Mouse (Mus musculus): ENCODE measurements around the gene Commd9. TPM values are rescaled to one million over a fixed set of nuclear protein-coding genes. Genes with fewer than 3 reads are reported as not detected.

Commd9 gene
- polyA plus RNA-seq, 1 experiment from 2014 or later = 29.0 TPM

GRCm38 (mm10) chr2:101920136-101920554 is 34.1 kb downstream of the Commd9 start:
- Histone ChIP-seq H3K4me3 (no peak overlapping the region), H3K36me3 (no peaks in the 10 kb centered on the region), H3K9me3 (replicated peaks) (no peaks in the 10 kb centered on the region), H3K27ac (no peak overlapping the region), H3K27me3 (replicated peaks) (no peaks in the 10 kb centered on the region), H3K9ac (no peak overlapping the region), H3K4me1 (0 out of 2 replicates have a peak, but pooled peaks cover 4% of the 10 kb centered on the region), H3K4me2 (no peak overlapping the region)
- ATAC-seq = no peak
- WGBS (ENCODE audit: insufficient replicate concordance) = 47% methylated on average over 2 of the region's 2 CpGs

GRCm38 (mm10) chr2:101922302-101922701 is 36.3 kb downstream of the Commd9 start:
- Histone ChIP-seq H3K4me2 (no peak overlapping the region), H3K27ac (no peak overlapping the region), H3K9ac (no peak overlapping the region), H3K27me3 (replicated peaks) (no peaks in the 10 kb centered on the region), H3K4me1 (0 out of 2 replicates have a peak, but pooled peaks cover 4% of the 10 kb centered on the region), H3K36me3 (no peaks in the 10 kb centered on the region), H3K4me3 (no peak overlapping the region), H3K9me3 (replicated peaks) (no peaks in the 10 kb centered on the region)
- ATAC-seq = no peak
- 63% methylated on average over 4 of the region's 4 CpGs for WGBS (ENCODE audit: insufficient replicate concordance)

GRCm38 (mm10) chr2:101923181-101923580 is 37.1 kb downstream of the Commd9 start:
- H3K4me1 ChIP-seq = 0 out of 2 replicates have a peak, but pooled peaks cover 4% of the 10 kb centered on the region
- no peak overlapping the region for H3K9ac ChIP-seq
- no peak overlapping the region for H3K4me3 ChIP-seq
- no peak overlapping the region for H3K4me2 ChIP-seq
- no peaks in the 10 kb centered on the region for H3K36me3 ChIP-seq
- no peak overlapping the region for H3K27ac ChIP-seq
- no peaks in the 10 kb centered on the region for H3K9me3 ChIP-seq (replicated peaks)
- peak; percentile 59; the same call in 1 of the 2 replicates for ATAC-seq
- no peaks in the 10 kb centered on the region for H3K27me3 ChIP-seq (replicated peaks)
- WGBS (ENCODE audit: insufficient replicate concordance) = 60% methylated on average over 4 of the region's 4 CpGs

GRCm38 (mm10) chr2:101925183-101925582 is 39.1 kb downstream of the Commd9 start:
- 0 out of 2 replicates have a peak, but pooled peaks cover 4% of the 10 kb centered on the region for H3K4me1 ChIP-seq
- H3K27ac ChIP-seq = no peak overlapping the region
- ATAC-seq = no peak
- no peaks in the 10 kb centered on the region for H3K27me3 ChIP-seq (replicated peaks)
- no peaks in the 10 kb centered on the region for H3K9me3 ChIP-seq (replicated peaks)
- 72% methylated on average over 3 of the region's 3 CpGs for WGBS (ENCODE audit: insufficient replicate concordance)
- no peaks in the 10 kb centered on the region for H3K36me3 ChIP-seq
- H3K4me2 ChIP-seq = no peak overlapping the region
- H3K4me3 ChIP-seq = no peak overlapping the region
- H3K9ac ChIP-seq = no peak overlapping the region

GRCm38 (mm10) chr2:101925591-101926188 is 39.6 kb downstream of the Commd9 start:
- no peak overlapping the region for H3K27ac ChIP-seq
- ATAC-seq = no peak
- H3K4me2 ChIP-seq = no peak overlapping the region

GRCm38 (mm10) chr2:101932169-101932936 is 46.3 kb downstream of the Commd9 start:
- Histone ChIP-seq H3K4me1 (no peaks in the 10 kb centered on the region), H3K36me3 (no peaks in the 10 kb centered on the region), H3K4me2 (no peak overlapping the region), H3K27me3 (replicated peaks) (no peaks in the 10 kb centered on the region), H3K27ac (no peak overlapping the region), H3K9ac (no peak overlapping the region), H3K4me3 (no peak overlapping the region), H3K9me3 (replicated peaks) (no peaks in the 10 kb centered on the region)
- WGBS (ENCODE audit: insufficient replicate concordance) = 73% methylated on average over 14 of the region's 14 CpGs
- no peak for ATAC-seq

More at GRCm38 (mm10) chr2:101925591-101926188, 39.6 kb downstream of the Commd9 start:
- no peaks in the 10 kb centered on the region for H3K27me3 ChIP-seq (replicated peaks)
- no peaks in the 10 kb centered on the region for H3K9me3 ChIP-seq (replicated peaks)
- 0 out of 2 replicates have a peak, but pooled peaks cover 4% of the 10 kb centered on the region for H3K4me1 ChIP-seq
- no peak overlapping the region for H3K9ac ChIP-seq
- no peak overlapping the region for H3K4me3 ChIP-seq
- WGBS (ENCODE audit: insufficient replicate concordance) = 70% methylated on average over 12 of the region's 12 CpGs
- no peaks in the 10 kb centered on the region for H3K36me3 ChIP-seq

GRCm38 (mm10) chr2:101933301-101933700 is 47.3 kb downstream of the Commd9 start:
- 64% methylated on average over 3 of the region's 3 CpGs for WGBS (ENCODE audit: insufficient replicate concordance)

GRCm38 (mm10) chr2:101935006-101935405 is 49.0 kb downstream of the Commd9 start:
- no peak overlapping the region for H3K4me2 ChIP-seq
- no peak overlapping the region for H3K27ac ChIP-seq
- no peaks in the 10 kb centered on the region for H3K27me3 ChIP-seq (replicated peaks)
- ATAC-seq = no peak
- H3K9me3 ChIP-seq (replicated peaks) = no peaks in the 10 kb centered on the region
- H3K9ac ChIP-seq = no peak overlapping the region
- no peaks in the 10 kb centered on the region for H3K36me3 ChIP-seq
- no peaks in the 10 kb centered on the region for H3K4me1 ChIP-seq
- WGBS (ENCODE audit: insufficient replicate concordance) = 69% methylated on average over 1 of the region's 1 CpGs
- no peak overlapping the region for H3K4me3 ChIP-seq

More at GRCm38 (mm10) chr2:101933301-101933700, 47.3 kb downstream of the Commd9 start:
- H3K27ac ChIP-seq = no peak overlapping the region
- no peaks in the 10 kb centered on the region for H3K9me3 ChIP-seq (replicated peaks)
- no peak overlapping the region for H3K9ac ChIP-seq
- no peak for ATAC-seq
- no peak overlapping the region for H3K4me2 ChIP-seq
- no peaks in the 10 kb centered on the region for H3K4me1 ChIP-seq
- H3K36me3 ChIP-seq = no peaks in the 10 kb centered on the region
- H3K4me3 ChIP-seq = no peak overlapping the region
- H3K27me3 ChIP-seq (replicated peaks) = no peaks in the 10 kb centered on the region

- ATAC-seq = no peak
- Histone ChIP-seq H3K27me3 (replicated peaks) (no peaks in the 10 kb centered on the region), H3K4me2 (no peak overlapping the region)
These were observed 64.9 kb downstream of the Commd9 start for GRCm38 (mm10) chr2:101950716-101951520.

More at GRCm38 (mm10) chr2:101950716-101951520, 64.9 kb downstream of the Commd9 start:
- 0 out of 2 replicates have a peak, but pooled peaks cover under 1% of the 10 kb centered on the region for H3K4me1 ChIP-seq
- no peaks in the 10 kb centered on the region for H3K9me3 ChIP-seq (replicated peaks)
- H3K27ac ChIP-seq = no peak overlapping the region
- no peak overlapping the region for H3K4me3 ChIP-seq
- no peak overlapping the region for H3K9ac ChIP-seq
- 62% methylated on average over 7 of the region's 7 CpGs for WGBS (ENCODE audit: insufficient replicate concordance)
- no peaks in the 10 kb centered on the region for H3K36me3 ChIP-seq
